Mouse (Mus musculus) small intestine, adult 2 months (tissue): Measurements from ENCODE around the gene 2700081O15Rik.

Experiments
- CTCF ChIP-seq: fragments of 200-500 bp; IDR thresholded peaks from 2 replicates; pipeline ENCODE4 v1.5.1; 2012; ENCODE audit warnings: low read depth, mild to moderate bottlenecking, control low read depth, inconsistent platforms, low read length, moderate library complexity, mixed read lengths; ENCODE audit not compliant: insufficient replicate concordance, insufficient read length; ENCODE audit errors: extremely low read depth
- POLR2A ChIP-seq: fragments of 200-500 bp; IDR thresholded peaks from 2 replicates; pipeline ENCODE4 v1.6.1; 2012; ENCODE audit warnings: low read depth, mild to moderate bottlenecking, control low read depth, inconsistent platforms, low read length, moderate library complexity

GRCm38 (mm10) chr19:7424590-7425397 lies 7.4 kb downstream of the 2700081O15Rik start:
- no peak for TF ChIP-seq CTCF
- TF ChIP-seq POLR2A = no peak
